In the genomic region with DNA sequence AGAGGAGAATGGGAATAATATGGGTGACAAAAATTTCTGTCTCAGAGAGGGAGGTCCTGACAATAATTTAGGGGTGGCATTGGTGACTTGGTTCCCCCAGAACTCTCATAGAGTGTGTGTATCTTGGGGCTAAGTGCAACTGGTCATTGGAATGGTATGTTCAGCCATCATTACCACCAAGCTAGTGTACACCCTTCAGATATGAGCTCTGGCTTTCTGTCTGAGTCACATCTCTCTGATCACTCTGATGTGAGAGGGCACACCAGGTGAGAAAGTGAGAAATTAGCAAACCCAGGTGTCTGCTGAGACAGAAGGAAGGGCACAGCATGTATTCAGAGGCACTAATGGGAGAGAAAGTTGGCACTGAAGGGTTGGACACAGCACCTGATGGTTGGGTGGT, we compare ENCODE assay signal across 23 mouse cellular contexts.
DNase-seq lines count a peak whose midpoint lies in the region; ATAC-seq and TF ChIP-seq lines count a peak whose summit lies in the region.
"Had no signal": no experiment of that assay in that cellular context is flagged by ENCODE, and none has a peak within 500 bp of the region (broad histone marks: within the 10 kb centered on the region; RNA-seq: fewer than 3 reads in every experiment).

No protein-coding gene starts in this region.

- TF ChIP-seq POLR2A in testis, adult 2 months (IDR thresholded peaks at IDR 0.05; ENCODE audit: control insufficient read depth, low read depth, low read length): no peak

- no peaks in the 10 kb centered on the region for H3K36me3 ChIP-seq in intestine, postnatal 0 days (ENCODE audit: control insufficient read depth, insufficient read depth)
- no peaks in the 10 kb centered on the region for H3K36me3 ChIP-seq in intestine, embryonic 15.5 days
- no peaks in the 10 kb centered on the region for H3K36me3 ChIP-seq in testis, adult 2 months (ENCODE audit: control insufficient read depth, insufficient read depth, low read length)
- H3K36me3 ChIP-seq in limb, embryonic 10.5 days: no peaks in the 10 kb centered on the region
- H3K36me3 ChIP-seq in hindbrain, postnatal 0 days (ENCODE audit: insufficient read depth, low read length): no peaks in the 10 kb centered on the region
- H3K36me3 ChIP-seq: embryonic facial prominence, embryonic 15.5 days; forebrain, embryonic 10.5 days; heart, embryonic 10.5 days; hindbrain, embryonic 12.5 days had no signal

- no peaks in the 10 kb centered on the region for H3K9me3 ChIP-seq in intestine, postnatal 0 days (ENCODE audit: control insufficient read depth)
- H3K9me3 ChIP-seq in intestine, embryonic 15.5 days: no peaks in the 10 kb centered on the region
- no peaks in the 10 kb centered on the region for H3K9me3 ChIP-seq in limb, embryonic 10.5 days (replicated peaks)
- H3K9me3 ChIP-seq in hindbrain, postnatal 0 days (ENCODE audit: low read length): no peaks in the 10 kb centered on the region
- H3K9me3 ChIP-seq: embryonic facial prominence, embryonic 15.5 days; forebrain, embryonic 10.5 days; heart, embryonic 10.5 days; hindbrain, embryonic 12.5 days had no signal

- no peaks in the 10 kb centered on the region for H3K27me3 ChIP-seq in intestine, postnatal 0 days (replicated peaks; ENCODE audit: control insufficient read depth, insufficient read depth, low read length)
- H3K27me3 ChIP-seq in intestine, embryonic 15.5 days (replicated peaks): no peaks in the 10 kb centered on the region
- H3K27me3 ChIP-seq in testis, adult 2 months (ENCODE audit: control insufficient read depth, insufficient read depth, low read length): no peaks in the 10 kb centered on the region
- H3K27me3 ChIP-seq in limb, embryonic 10.5 days (ENCODE audit: low read depth, poor library complexity, severe bottlenecking): no peaks in the 10 kb centered on the region
- no peaks in the 10 kb centered on the region for H3K27me3 ChIP-seq in hindbrain, postnatal 0 days (ENCODE audit: insufficient read depth, low read length)
- H3K27me3 ChIP-seq: embryonic facial prominence, embryonic 15.5 days; hindbrain, embryonic 12.5 days had no signal

- H3K4me3 ChIP-seq in intestine, postnatal 0 days (ENCODE audit: low read depth, low read length): no peak overlapping the region
- no peak overlapping the region for H3K4me3 ChIP-seq in intestine, embryonic 15.5 days (replicated peaks)
- H3K4me3 ChIP-seq in testis, adult 2 months (ENCODE audit: control insufficient read depth, low read depth, low read length): peak overlapping the region; percentile 34; the same call in 1 of the 2 replicates
- no peak overlapping the region for H3K4me3 ChIP-seq in limb, embryonic 10.5 days
- no peak overlapping the region for H3K4me3 ChIP-seq in hindbrain, postnatal 0 days (ENCODE audit: low read length)
- H3K4me3 ChIP-seq: embryonic facial prominence, embryonic 15.5 days; erythroblast, embryonic 14.5 days; forebrain, embryonic 10.5 days; gastrocnemius, adult 2 months; heart, embryonic 10.5 days; hindbrain, embryonic 12.5 days had no signal

- H3K4me2 ChIP-seq in intestine, postnatal 0 days (replicated peaks; ENCODE audit: low read depth): no peak overlapping the region
- no peak overlapping the region for H3K4me2 ChIP-seq in intestine, embryonic 15.5 days (replicated peaks)
- H3K4me2 ChIP-seq in hindbrain, postnatal 0 days (ENCODE audit: low read depth, low read length): no peak overlapping the region
- H3K4me2 ChIP-seq: embryonic facial prominence, embryonic 15.5 days; hindbrain, embryonic 12.5 days had no signal

- ATAC-seq in intestine, postnatal 0 days: no peak
- ATAC-seq in intestine, embryonic 15.5 days: no peak
- no peak for ATAC-seq in hindbrain, postnatal 0 days
- ATAC-seq: forebrain, embryonic 14.5 days; hindbrain, embryonic 16.5 days had no signal

- H3K27ac ChIP-seq in intestine, postnatal 0 days (ENCODE audit: low read depth, low read length): no peak overlapping the region
- H3K27ac ChIP-seq in intestine, embryonic 15.5 days: no peak overlapping the region
- no peak overlapping the region for H3K27ac ChIP-seq in testis, adult 2 months (ENCODE audit: control insufficient read depth, insufficient read depth, low read depth, low read length)
- no peak overlapping the region for H3K27ac ChIP-seq in limb, embryonic 10.5 days
- no peak overlapping the region for H3K27ac ChIP-seq in hindbrain, postnatal 0 days
- H3K27ac ChIP-seq: embryonic facial prominence, embryonic 15.5 days; forebrain, embryonic 10.5 days; gastrocnemius, adult 2 months; heart, embryonic 10.5 days; hindbrain, embryonic 12.5 days had no signal

- no peak overlapping the region for H3K9ac ChIP-seq in intestine, postnatal 0 days (ENCODE audit: low read depth, low read length)
- no peak overlapping the region for H3K9ac ChIP-seq in intestine, embryonic 15.5 days
- no peak overlapping the region for H3K9ac ChIP-seq in hindbrain, postnatal 0 days (replicated peaks; ENCODE audit: low read length)
- H3K9ac ChIP-seq: embryonic facial prominence, embryonic 15.5 days; hindbrain, embryonic 12.5 days had no signal

- no peaks in the 10 kb centered on the region for H3K4me1 ChIP-seq in intestine, postnatal 0 days (replicated peaks; ENCODE audit: control insufficient read depth, insufficient read depth, low read length)
- H3K4me1 ChIP-seq in intestine, embryonic 15.5 days (replicated peaks): no peaks in the 10 kb centered on the region; the same call in 1 of the 2 replicates
- H3K4me1 ChIP-seq in testis, adult 2 months (ENCODE audit: control insufficient read depth, insufficient read depth, low read length): no peaks in the 10 kb centered on the region
- no peaks in the 10 kb centered on the region for H3K4me1 ChIP-seq in limb, embryonic 10.5 days
- 0 out of 2 replicates have a peak, but pooled peaks cover 4% of the 10 kb centered on the region for H3K4me1 ChIP-seq in hindbrain, postnatal 0 days (ENCODE audit: insufficient read depth, low read length)

- DNase-seq in testis, postnatal 14 days (ENCODE audit: low spot score): no peak
- DNase-seq in limb, embryonic 10.5 days (ENCODE audit: low spot score): peak; percentile 15
- no peak for DNase-seq in right cerebral cortex, postnatal 4 days
- no peak for DNase-seq in hindbrain, postnatal 0 days (ENCODE audit: low spot score)
- DNase-seq: adrenal gland, adult 2 months; adrenal gland, postnatal 25 days; cerebellum, adult 18-20 months; cerebellum, adult 9-11 months; cerebellum, postnatal 36 days; gastrocnemius, adult 2 months; gastrocnemius, postnatal 25 days; heart, postnatal 10 days; heart, postnatal 4 days had no signal

- TF ChIP-seq CTCF in intestine, postnatal 0 days (IDR thresholded peaks at IDR 0.05; ENCODE audit: low read depth): 0 out of 2 replicates have a peak, but pooled peaks have one; percentile 15
- TF ChIP-seq CTCF in testis, adult 2 months (IDR thresholded peaks at IDR 0.05; ENCODE audit: control insufficient read depth, insufficient read depth, insufficient replicate concordance, low read depth, low read length): no peak
- TF ChIP-seq CTCF in hindbrain, postnatal 0 days (IDR thresholded peaks at IDR 0.05; ENCODE audit: low read depth): no peak
